Mouse (Mus musculus) bone marrow macrophage, adult 2 months (primary cell): ENCODE results near the gene Ccdc92. TPM values are rescaled to one million over a fixed set of nuclear protein-coding genes. Genes with fewer than 3 reads are reported as not detected.
A peak's percentile ranks its signal among the peaks of the same experiment; 100 is the strongest.

ENCODE experiments used
- H3K27ac ChIP-seq: 2 replicates; pipeline ENCODE4 v1.5.1; 2012; ENCODE audit warnings: low read depth, low read length; ENCODE audit not compliant: insufficient read depth
- H3K4me1 ChIP-seq: 2 replicates; pipeline ENCODE4 v1.6.1; 2012; ENCODE audit warnings: low read length; ENCODE audit not compliant: control insufficient read depth, insufficient read depth
- H3K4me3 ChIP-seq: 2 replicates; pipeline ENCODE4 v1.5.1; 2012; ENCODE audit warnings: mild to moderate bottlenecking, low read length, moderate library complexity; ENCODE audit not compliant: insufficient read depth
- CTCF ChIP-seq: IDR thresholded peaks from 2 replicates; pipeline ENCODE4 v1.5.1; 2012; ENCODE audit warnings: low read depth, mild to moderate bottlenecking, low read length, moderate library complexity
- POLR2A ChIP-seq: IDR thresholded peaks from 2 replicates; pipeline ENCODE4 v1.6.1; 2012; ENCODE audit warnings: mild to moderate bottlenecking, low read depth, low read length, borderline replicate concordance
- polyA plus RNA-seq: library from polyadenylated mRNA; stranded (reverse); fragments of >200 nt; gene quantifications from 2 replicates; pipeline ENCODE4 v1.2.4, GENCODE M21; 2012; ENCODE audit not compliant: missing spikeins, insufficient read depth, insufficient read length

The Ccdc92 gene
- polyA plus RNA-seq = 0.92 TPM in 1 of 2 replicates, not detected in the other

GRCm38 (mm10) chr5:124862013-124862866 lies at the start of gene Ccdc92, which contains the start of gene Zfp664:
TSS of gene Ccdc92 (minus strand) at chr5:124862424.
TSS of gene Zfp664 (plus strand) at chr5:124862691.
- no peak within 1 kb of the TSS for H3K27ac ChIP-seq
- TF ChIP-seq POLR2A (no peak), CTCF (no peak)

DNA sequence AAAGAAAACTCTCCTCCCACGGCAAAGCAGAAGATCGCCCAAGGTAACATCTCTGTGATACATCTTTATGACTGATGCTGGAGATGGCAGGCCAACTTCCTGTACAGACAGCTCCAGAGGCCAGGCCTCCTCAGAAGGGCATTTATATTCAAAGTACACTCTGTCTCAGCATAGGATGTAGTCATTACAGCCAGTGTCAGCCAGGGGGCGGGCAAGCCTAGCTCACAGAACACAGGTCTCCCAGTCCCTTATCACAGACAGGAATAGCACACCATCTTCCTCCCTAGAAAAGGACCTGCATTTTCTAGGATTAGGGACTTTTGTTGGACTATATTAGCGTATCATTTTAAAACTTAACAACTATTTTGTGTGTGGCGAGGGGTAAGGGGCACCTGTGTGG lies 46.6 kb upstream of the Ccdc92 start:
- Histone ChIP-seq H3K4me3 (no peak overlapping the region), H3K4me1 (no peaks in the 10 kb centered on the region), H3K27ac (no peak overlapping the region)
- peak; percentile 56 for TF ChIP-seq CTCF
- no peak for TF ChIP-seq POLR2A

More at GRCm38 (mm10) chr5:124862013-124862866, at the start of gene Ccdc92, which contains the start of gene Zfp664:
- Histone ChIP-seq H3K4me1 (peaks cover 8% of the 10 kb centered on the region), H3K4me3 (peak within 1 kb of the TSS; percentile 87)

- Histone ChIP-seq H3K4me3 (no peak overlapping the region), H3K27ac (no peak overlapping the region), H3K4me1 (no peaks in the 10 kb centered on the region)
- TF ChIP-seq CTCF = no peak
- TF ChIP-seq POLR2A = no peak
Measured at GRCm38 (mm10) chr5:124906890-124907289, 44.7 kb upstream of the Ccdc92 start.

DNA sequence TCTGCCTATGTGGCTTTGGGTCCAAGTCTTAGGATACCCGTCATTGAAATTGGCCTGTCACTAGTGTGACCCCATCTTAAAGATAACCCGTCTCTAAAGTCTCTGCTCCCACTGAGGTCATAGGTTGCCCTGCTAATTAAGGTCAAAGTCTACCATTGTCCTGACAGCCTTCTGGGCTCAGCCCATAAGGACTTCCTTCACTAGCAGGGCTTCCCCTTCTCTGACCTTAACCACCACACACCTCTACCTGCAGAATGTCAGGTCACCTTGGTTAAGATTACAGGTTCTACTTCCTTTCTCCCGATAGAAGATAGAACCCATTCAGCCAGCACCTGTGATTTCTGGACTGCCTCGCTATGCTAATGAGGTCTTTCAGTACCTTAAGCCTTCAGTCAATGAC lies 41.6 kb upstream of the Ccdc92 start:
- Histone ChIP-seq H3K27ac (no peak overlapping the region), H3K4me3 (no peak overlapping the region), H3K4me1 (peaks cover 2% of the 10 kb centered on the region; the same call in 1 of the 2 replicates)
- no peak for TF ChIP-seq POLR2A
- no peak for TF ChIP-seq CTCF

DNA sequence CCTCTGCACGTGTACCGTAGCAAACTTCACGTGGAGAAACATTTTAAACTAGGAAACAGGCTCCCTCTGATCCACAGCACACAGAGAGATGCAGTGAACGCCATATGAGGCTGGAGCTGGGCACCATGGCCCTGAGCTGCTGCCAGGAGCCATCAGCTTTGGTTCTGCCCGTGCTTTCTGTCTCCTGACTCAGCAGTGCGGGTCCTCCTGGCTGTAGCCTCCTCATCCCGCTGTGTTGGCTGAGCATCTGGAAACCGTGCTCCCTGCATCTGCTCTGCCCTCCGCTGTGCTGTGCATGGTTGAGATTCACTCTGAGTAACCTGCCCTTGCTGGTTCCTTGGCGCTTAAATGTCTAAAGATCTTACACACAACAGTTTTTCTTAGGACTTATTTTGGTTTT lies 40.0 kb upstream of the Ccdc92 start:
- Histone ChIP-seq H3K4me3 (no peak overlapping the region), H3K4me1 (peaks cover 6% of the 10 kb centered on the region; the same call in 1 of the 2 replicates), H3K27ac (no peak overlapping the region)
- TF ChIP-seq CTCF (no peak), POLR2A (no peak)

GRCm38 (mm10) chr5:124901675-124902074 lies 39.5 kb upstream of the Ccdc92 start:
- H3K4me3 ChIP-seq = no peak overlapping the region
- no peak for TF ChIP-seq CTCF
- no peak for TF ChIP-seq POLR2A

DNA sequence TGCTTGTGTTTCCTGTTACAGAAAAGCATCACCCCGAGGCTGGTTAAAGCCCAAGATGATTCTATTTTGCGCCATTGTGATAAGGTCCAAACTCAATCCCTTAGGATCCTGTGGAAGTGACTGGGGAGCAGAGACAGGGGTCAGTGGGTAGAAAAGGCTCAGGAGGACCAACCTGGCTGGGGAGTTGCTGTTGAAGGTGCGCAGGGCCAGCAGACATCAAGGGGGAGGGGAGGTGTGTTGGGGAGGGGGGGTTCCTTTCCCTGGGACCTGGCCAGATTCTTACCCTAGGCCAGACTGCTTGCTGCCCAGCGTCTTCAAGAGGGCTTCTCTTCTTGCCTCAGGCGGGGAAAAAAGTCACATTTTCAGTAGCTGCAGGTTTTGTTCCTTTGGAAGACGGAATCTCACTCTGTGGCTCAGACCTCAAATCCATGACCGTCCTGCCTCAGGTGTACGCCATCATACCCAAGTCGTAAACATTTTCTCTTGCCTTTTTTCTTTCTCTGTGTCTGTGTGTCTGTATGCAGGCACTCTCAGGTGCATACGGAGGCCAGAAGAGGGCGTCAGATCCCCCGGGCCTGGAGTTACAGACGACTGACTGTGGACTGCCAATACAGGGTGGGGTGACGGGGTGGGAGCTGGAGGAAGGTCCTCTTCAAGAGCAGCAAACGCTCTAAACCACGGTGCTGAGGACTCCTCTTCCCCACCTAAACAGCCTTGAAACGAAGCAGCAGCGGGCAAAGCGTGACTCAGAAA lies 38.7 kb upstream of the Ccdc92 start:
- Histone ChIP-seq H3K4me3 (no peak overlapping the region), H3K4me1 (peaks cover 6% of the 10 kb centered on the region; the same call in 1 of the 2 replicates), H3K27ac (no peak overlapping the region)
- TF ChIP-seq POLR2A = no peak

More at GRCm38 (mm10) chr5:124901675-124902074, 39.5 kb upstream of the Ccdc92 start:
- Histone ChIP-seq H3K27ac (no peak overlapping the region), H3K4me1 (peaks cover 6% of the 10 kb centered on the region; the same call in 1 of the 2 replicates)

- Histone ChIP-seq H3K27ac (no peak overlapping the region), H3K4me1 (peaks cover 6% of the 10 kb centered on the region; the same call in 1 of the 2 replicates), H3K4me3 (no peak overlapping the region)
- TF ChIP-seq CTCF = peak; percentile 96
- no peak for TF ChIP-seq POLR2A
Measured at GRCm38 (mm10) chr5:124899945-124900631, 37.9 kb upstream of the Ccdc92 start.

GRCm38 (mm10) chr5:124896135-124896534 lies 33.9 kb upstream of the Ccdc92 start:
- no peak for TF ChIP-seq CTCF
- TF ChIP-seq POLR2A = no peak
- Histone ChIP-seq H3K4me3 (no peak overlapping the region), H3K4me1 (peaks cover 6% of the 10 kb centered on the region; the same call in 1 of the 2 replicates), H3K27ac (no peak overlapping the region)
